Mouse (Mus musculus): Measurements from ENCODE around the gene Nell1. TPM values are rescaled to one million over a fixed set of nuclear protein-coding genes. Genes with fewer than 3 reads are reported as not detected.

Gene Nell1
- polyA plus RNA-seq, 2 experiments: 0.08 TPM; not detected in 1

- H3K4me3 ChIP-seq (ENCODE audit: insufficient read depth in 1 of 2, low read depth in 2 of 2, low read length in 2 of 2): no peak overlapping the region
- H3K9me3 ChIP-seq (ENCODE audit: control insufficient read depth, low read length): no peaks in the 10 kb centered on the region
- H3K4me2 ChIP-seq (ENCODE audit: low read depth): no peak overlapping the region
- no peak overlapping the region for H3K27ac ChIP-seq
- H3K36me3 ChIP-seq (replicated peaks; ENCODE audit: control insufficient read depth, insufficient read depth, low read depth): no peaks in the 10 kb centered on the region
- no peaks in the 10 kb centered on the region for H3K4me1 ChIP-seq (replicated peaks; ENCODE audit: control insufficient read depth in 2 of 2, insufficient read depth in 2 of 2, low read length in 1 of 2)
- H3K9ac ChIP-seq (replicated peaks): no peak overlapping the region
- WGBS (ENCODE audit: insufficient replicate concordance): 50% methylated on average over 1 of the region's 1 CpGs
- no peaks in the 10 kb centered on the region for H3K27me3 ChIP-seq (ENCODE audit: control insufficient read depth, insufficient read depth, low read length)
- ATAC-seq (ENCODE audit: insufficient read depth) (no peak), DNase-seq (ENCODE audit: low read depth in 3 of 3, low spot score in 3 of 3) (no peak)
- TF ChIP-seq CTCF (IDR thresholded peaks at IDR 0.05; ENCODE audit: low read depth) (no peak), EP300 (IDR thresholded peaks at IDR 0.05; ENCODE audit: low read depth) (no peak)
Observed at GRCm38 (mm10) chr7:50847921-50848320, 873.3 kb downstream of the Nell1 start.

GRCm38 (mm10) chr7:50850271-50850670 lies 875.6 kb downstream of the Nell1 start:
- no peaks in the 10 kb centered on the region for H3K27me3 ChIP-seq (ENCODE audit: control insufficient read depth, insufficient read depth, low read length)
- H3K4me2 ChIP-seq (ENCODE audit: low read depth): no peak overlapping the region
- WGBS (ENCODE audit: insufficient replicate concordance): 54% methylated on average over 1 of the region's 1 CpGs
- H3K36me3 ChIP-seq (replicated peaks; ENCODE audit: control insufficient read depth, insufficient read depth, low read depth): no peaks in the 10 kb centered on the region
- no peak overlapping the region for H3K9ac ChIP-seq (replicated peaks)
- H3K27ac ChIP-seq: no peak overlapping the region
- TF ChIP-seq EP300 (IDR thresholded peaks at IDR 0.05; ENCODE audit: low read depth) (no peak), CTCF (IDR thresholded peaks at IDR 0.05; ENCODE audit: low read depth) (no peak)
- no peak overlapping the region for H3K4me3 ChIP-seq (ENCODE audit: insufficient read depth in 1 of 2, low read depth in 2 of 2, low read length in 2 of 2)
- no peaks in the 10 kb centered on the region for H3K9me3 ChIP-seq (ENCODE audit: control insufficient read depth, low read length)
- no peak for DNase-seq (ENCODE audit: low read depth in 3 of 3, low spot score in 3 of 3)
- ATAC-seq (ENCODE audit: insufficient read depth): no peak
- H3K4me1 ChIP-seq (replicated peaks; ENCODE audit: control insufficient read depth in 2 of 2, insufficient read depth in 2 of 2, low read length in 1 of 2): no peaks in the 10 kb centered on the region

GRCm38 (mm10) chr7:50870181-50870580 lies 895.5 kb downstream of the Nell1 start:
- Histone ChIP-seq H3K9me3 (ENCODE audit: control insufficient read depth, low read length) (no peaks in the 10 kb centered on the region), H3K36me3 (replicated peaks; ENCODE audit: control insufficient read depth, insufficient read depth, low read depth) (no peaks in the 10 kb centered on the region), H3K27ac (no peak overlapping the region), H3K4me1 (replicated peaks; ENCODE audit: control insufficient read depth in 2 of 2, insufficient read depth in 2 of 2, low read length in 1 of 2) (no peaks in the 10 kb centered on the region), H3K27me3 (ENCODE audit: control insufficient read depth, insufficient read depth, low read length) (no peaks in the 10 kb centered on the region), H3K4me3 (ENCODE audit: insufficient read depth in 1 of 2, low read depth in 2 of 2, low read length in 2 of 2) (no peak overlapping the region), H3K4me2 (ENCODE audit: low read depth) (no peak overlapping the region), H3K9ac (replicated peaks) (no peak overlapping the region)
- DNase-seq (ENCODE audit: low read depth in 3 of 3, low spot score in 3 of 3) (no peak), ATAC-seq (ENCODE audit: insufficient read depth) (no peak)
- TF ChIP-seq EP300 (IDR thresholded peaks at IDR 0.05; ENCODE audit: low read depth) (no peak), CTCF (IDR thresholded peaks at IDR 0.05; ENCODE audit: low read depth) (no peak)
- 27% methylated on average over 1 of the region's 1 CpGs for WGBS (ENCODE audit: insufficient replicate concordance)

- 43% methylated on average over 3 of the region's 3 CpGs for WGBS (ENCODE audit: insufficient replicate concordance)
- DNase-seq (ENCODE audit: low read depth in 3 of 3, low spot score in 3 of 3): no peak
- H3K9ac ChIP-seq (replicated peaks): no peak overlapping the region
- TF ChIP-seq EP300 (IDR thresholded peaks at IDR 0.05; ENCODE audit: low read depth) (no peak), CTCF (IDR thresholded peaks at IDR 0.05; ENCODE audit: low read depth) (no peak)
- no peak overlapping the region for H3K27ac ChIP-seq
- no peaks in the 10 kb centered on the region for H3K36me3 ChIP-seq (replicated peaks; ENCODE audit: control insufficient read depth, insufficient read depth, low read depth)
- ATAC-seq (ENCODE audit: insufficient read depth): no peak
- no peak overlapping the region for H3K4me3 ChIP-seq (ENCODE audit: insufficient read depth in 1 of 2, low read depth in 2 of 2, low read length in 2 of 2)
- H3K9me3 ChIP-seq (ENCODE audit: control insufficient read depth, low read length): no peaks in the 10 kb centered on the region
- H3K4me2 ChIP-seq (ENCODE audit: low read depth): no peak overlapping the region
- H3K27me3 ChIP-seq (ENCODE audit: control insufficient read depth, insufficient read depth, low read length): no peaks in the 10 kb centered on the region
- H3K4me1 ChIP-seq (replicated peaks; ENCODE audit: control insufficient read depth in 2 of 2, insufficient read depth in 2 of 2, low read length in 1 of 2): no peaks in the 10 kb centered on the region
Observed at GRCm38 (mm10) chr7:50887625-50888024, 913.0 kb downstream of the Nell1 start.

- no peak for ATAC-seq (ENCODE audit: insufficient read depth)
- Histone ChIP-seq H3K4me2 (ENCODE audit: low read depth) (no peak overlapping the region), H3K9me3 (ENCODE audit: control insufficient read depth, low read length) (no peaks in the 10 kb centered on the region), H3K4me3 (ENCODE audit: insufficient read depth in 1 of 2, low read depth in 2 of 2, low read length in 2 of 2) (no peak overlapping the region), H3K4me1 (replicated peaks; ENCODE audit: control insufficient read depth in 2 of 2, insufficient read depth in 2 of 2, low read length in 1 of 2) (no peaks in the 10 kb centered on the region), H3K27me3 (ENCODE audit: control insufficient read depth, insufficient read depth, low read length) (no peaks in the 10 kb centered on the region), H3K27ac (no peak overlapping the region), H3K36me3 (replicated peaks; ENCODE audit: control insufficient read depth, insufficient read depth, low read depth) (no peaks in the 10 kb centered on the region), H3K9ac (replicated peaks) (no peak overlapping the region)
- DNase-seq (ENCODE audit: low read depth in 3 of 3, low spot score in 3 of 3): no peak
- 68% methylated on average over 6 of the region's 6 CpGs for WGBS (ENCODE audit: insufficient replicate concordance)
- TF ChIP-seq EP300 (IDR thresholded peaks at IDR 0.05; ENCODE audit: low read depth): no peak
- TF ChIP-seq CTCF (IDR thresholded peaks at IDR 0.05; ENCODE audit: low read depth): no peak
Observed at GRCm38 (mm10) chr7:50899541-50900088, 925.0 kb downstream of the Nell1 start.

Other genes with a start within 250 kb of the Nell1 start
- gene Htatip2, start 215.7 kb upstream of the Nell1 start, polyA plus RNA-seq (2012; rRNA removed): 10.8 and 17.3 TPM in 2 replicates
- 26.2 and 28.6 TPM in 2 replicates for gene Htatip2, start 215.7 kb upstream of the Nell1 start, polyA plus RNA-seq (2014; fragmentation: Nextera tagmentation; extraction: Ambion mirVana)
- 9.2 and 12.2 TPM in 2 replicates for gene Prmt3, start 196.5 kb upstream of the Nell1 start, polyA plus RNA-seq (2012; rRNA removed)
- 20.1 and 25.7 TPM in 2 replicates for gene Prmt3, start 196.5 kb upstream of the Nell1 start, polyA plus RNA-seq (2014; fragmentation: Nextera tagmentation; extraction: Ambion mirVana)
- gene Slc6a5, start 64.7 kb upstream of the Nell1 start, polyA plus RNA-seq (2012; rRNA removed): 0.01 TPM in 2 replicates
- not detected in 2 replicates for gene Slc6a5, start 64.7 kb upstream of the Nell1 start, polyA plus RNA-seq (2014; fragmentation: Nextera tagmentation; extraction: Ambion mirVana)